Mouse (Mus musculus): ENCODE data around the gene Tmem104.

Tmem104 gene

GRCm38 (mm10) chr11:115231168-115231915 is 44.1 kb downstream of the Tmem104 start:
- no peak for DNase-seq (ENCODE audit: low spot score)

- DNase-seq (ENCODE audit: low spot score), result no peak
Observed at GRCm38 (mm10) chr11:115231924-115232323, 44.6 kb downstream of the Tmem104 start.

- DNase-seq (ENCODE audit: low spot score), result no peak
Observed at GRCm38 (mm10) chr11:115232889-115233288, 45.6 kb downstream of the Tmem104 start.

GRCm38 (mm10) chr11:115233526-115234290 is 46.4 kb downstream of the Tmem104 start:
- no peak for DNase-seq (ENCODE audit: low spot score)

- peak; percentile 70 for DNase-seq (ENCODE audit: low spot score)
Observed at GRCm38 (mm10) chr11:115234320-115235044, 47.2 kb downstream of the Tmem104 start.

GRCm38 (mm10) chr11:115236570-115236969 is 49.3 kb downstream of the Tmem104 start:
- DNase-seq (ENCODE audit: low spot score), result no peak

- no peak for DNase-seq (ENCODE audit: low spot score)
Observed at GRCm38 (mm10) chr11:115241402-115241801, 54.1 kb downstream of the Tmem104 start.

GRCm38 (mm10) chr11:115242746-115243145 is 55.5 kb downstream of the Tmem104 start:
- no peak for DNase-seq (ENCODE audit: low spot score)

- no peak for DNase-seq (ENCODE audit: low spot score)
Observed at GRCm38 (mm10) chr11:115243783-115244182, 56.5 kb downstream of the Tmem104 start.

GRCm38 (mm10) chr11:115244840-115245239 is 57.6 kb downstream of the Tmem104 start:
- no peak for DNase-seq (ENCODE audit: low spot score)

- no peak for DNase-seq (ENCODE audit: low spot score)
Observed at GRCm38 (mm10) chr11:115246386-115246785, 59.1 kb downstream of the Tmem104 start.

GRCm38 (mm10) chr11:115247240-115247639 is 60.0 kb downstream of the Tmem104 start:
- no peak for DNase-seq (ENCODE audit: low spot score)

GRCm38 (mm10) chr11:115247945-115248344 is 60.7 kb downstream of the Tmem104 start:
- no peak for DNase-seq (ENCODE audit: low spot score)

- DNase-seq (ENCODE audit: low spot score), result peak; percentile 72
Observed at GRCm38 (mm10) chr11:115249721-115250404, 62.6 kb downstream of the Tmem104 start.

GRCm38 (mm10) chr11:115250405-115251090 is 63.3 kb downstream of the Tmem104 start:
- peak; percentile 56 for DNase-seq (ENCODE audit: low spot score)

- no peak for DNase-seq (ENCODE audit: low spot score)
Observed at GRCm38 (mm10) chr11:115251258-115251657, 64.0 kb downstream of the Tmem104 start.

GRCm38 (mm10) chr11:115257775-115258510 is 70.7 kb downstream of the Tmem104 start:
- DNase-seq (ENCODE audit: low spot score), result no peak

- DNase-seq (ENCODE audit: low spot score), result no peak
Observed at GRCm38 (mm10) chr11:115259134-115259533, 71.8 kb downstream of the Tmem104 start.

GRCm38 (mm10) chr11:115262954-115263353 is 75.7 kb downstream of the Tmem104 start:
- DNase-seq (ENCODE audit: low spot score), result no peak

GRCm38 (mm10) chr11:115264136-115264861 is 77.0 kb downstream of the Tmem104 start:
- no peak for DNase-seq (ENCODE audit: low spot score)
